Mouse (Mus musculus) liver, adult 2 months (tissue): ENCODE data around the gene Igdcc3. TPM values are rescaled to one million over a fixed set of nuclear protein-coding genes. Genes with fewer than 3 reads are reported as not detected.
"Not testable (repeated sequence)": the region's sequence is repeated elsewhere in the genome, so short reads cannot be mapped to it uniquely, and the experiment has no call there.

ENCODE experiments used
- DNase-seq: peaks from one replicate; pipeline ENCODE4 v3.0.0-alpha.2; 2011; ENCODE audit warnings: low read depth, low spot score; ENCODE audit errors: extremely low read depth
- H3K27ac ChIP-seq: fragments of 200-500 bp; replicated peaks from 2 replicates; pipeline ENCODE4 v1.5.1; 2012; ENCODE audit warnings: low read depth, mild to moderate bottlenecking, control low read depth, inconsistent platforms, low read length; ENCODE audit not compliant: insufficient read depth
- H3K27me3 ChIP-seq: fragments of 200-500 bp; 2 replicates; pipeline ENCODE4 v1.6.1; 2012; ENCODE audit warnings: mild to moderate bottlenecking, moderate library complexity, low read length, inconsistent platforms; ENCODE audit not compliant: control insufficient read depth, insufficient read depth
- H3K36me3 ChIP-seq: fragments of 200-500 bp; 2 replicates; pipeline ENCODE4 v1.6.1; 2012; ENCODE audit warnings: low read length, inconsistent platforms; ENCODE audit not compliant: control insufficient read depth, insufficient read depth
- H3K4me1 ChIP-seq: fragments of 200-500 bp; 2 replicates; pipeline ENCODE4 v1.6.1; 2011; ENCODE audit warnings: low read length; ENCODE audit not compliant: control insufficient read depth, insufficient read depth
- H3K4me3 ChIP-seq: fragments of 200-500 bp; 2 replicates; pipeline ENCODE4 v1.5.1; 2011; ENCODE audit warnings: low read depth, mild to moderate bottlenecking, control low read depth, low read length, moderate library complexity; ENCODE audit not compliant: insufficient read depth
- H3K79me2 ChIP-seq: fragments of 200-500 bp; 2 replicates; pipeline ENCODE4 v1.6.1; 2012; ENCODE audit warnings: inconsistent platforms, mild to moderate bottlenecking, low read length, moderate library complexity; ENCODE audit not compliant: control insufficient read depth, insufficient read depth
- H3K9ac ChIP-seq: fragments of 200-500 bp; 2 replicates; pipeline ENCODE4 v1.6.1; 2012; ENCODE audit warnings: low read depth, mild to moderate bottlenecking, control low read depth, inconsistent platforms, low read length
- CTCF ChIP-seq: fragments of 200-500 bp; IDR thresholded peaks from 2 replicates; pipeline ENCODE4 v1.5.1; 2011; ENCODE audit warnings: low read depth, low read length, control low read depth
- POLR2A ChIP-seq: fragments of 200-500 bp; IDR thresholded peaks from 2 replicates; pipeline ENCODE4 v1.6.1; 2011; ENCODE audit warnings: low read length, control low read depth; ENCODE audit not compliant: insufficient read depth; ENCODE audit errors: extremely low read depth
- WGBS: fragments of 180-500 bp; shearing (Covaris S2); methylation state at CpG from one replicate; pipeline ENCODE4 v1.1.7; 2018; 5-methylcytosine and 5-hydroxymethylcytosine counted together
- polyA plus RNA-seq: library from polyadenylated mRNA; depleted of rRNA; stranded (reverse); fragments of >200 nt; gene quantifications from 2 replicates; pipeline ENCODE4 v1.2.3, GENCODE M21; 2012
- total RNA-seq: library from RNA; depleted of rRNA; stranded (reverse); fragments of >200 nt; gene quantifications from 2 replicates; pipeline ENCODE4 v1.2.3, GENCODE M21; 2014

The Igdcc3 gene
- total and polyA plus RNA-seq, 2 experiments = not detected

GRCm38 (mm10) chr9:65214778-65215493 lies 73.9 kb downstream of the Igdcc3 start:
- H3K36me3 ChIP-seq = no peaks in the 10 kb centered on the region
- TF ChIP-seq CTCF (peak; percentile 36), POLR2A (peak; percentile 77)
- no peaks in the 10 kb centered on the region for H3K27me3 ChIP-seq
- peaks cover 24% of the 10 kb centered on the region for H3K4me1 ChIP-seq
- peak; percentile 83 for DNase-seq
- H3K9ac ChIP-seq = peak overlapping the region; percentile 98
- peaks cover under 1% of the 10 kb centered on the region; the same call in 1 of the 2 replicates for H3K79me2 ChIP-seq
- peak overlapping the region; percentile 73 for H3K4me3 ChIP-seq
- peak overlapping the region; percentile 99 for H3K27ac ChIP-seq
- under 1% methylated on average over 57 of the region's 59 CpGs for WGBS

GRCm38 (mm10) chr9:65215494-65216126 lies 74.6 kb downstream of the Igdcc3 start:
- Histone ChIP-seq H3K36me3 (no peaks in the 10 kb centered on the region), H3K4me3 (peak overlapping the region; percentile 73), H3K9ac (peak overlapping the region; percentile 98), H3K79me2 (peaks cover 3% of the 10 kb centered on the region; the same call in 1 of the 2 replicates), H3K4me1 (peaks cover 26% of the 10 kb centered on the region), H3K27ac (peak overlapping the region; percentile 99), H3K27me3 (no peaks in the 10 kb centered on the region)
- DNase-seq = peak; percentile 97
- 3% methylated on average over 31 of the region's 31 CpGs for WGBS
- TF ChIP-seq CTCF (no peak), POLR2A (peak; percentile 42; the same call in 1 of the 2 replicates)

DNA sequence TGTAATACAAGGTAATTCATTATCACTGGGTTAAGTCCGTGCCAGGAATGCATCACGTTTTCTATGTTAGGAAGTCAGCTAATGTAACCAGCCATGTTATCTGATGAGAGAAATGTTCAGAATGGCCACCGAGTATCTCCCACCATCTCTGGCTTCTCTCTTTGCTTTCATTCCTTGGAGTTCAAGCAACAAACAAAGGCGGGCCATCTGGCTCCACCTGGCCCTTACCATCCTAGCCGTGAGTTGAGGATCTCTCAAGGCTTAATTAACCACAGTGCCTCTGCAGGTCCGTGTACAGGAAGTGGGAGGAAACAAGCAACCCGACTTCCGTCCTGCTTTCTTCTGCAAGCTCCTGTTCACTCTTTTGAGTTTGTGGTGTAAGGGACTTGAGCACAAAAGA lies 76.0 kb downstream of the Igdcc3 start:
- no peaks in the 10 kb centered on the region for H3K27me3 ChIP-seq
- DNase-seq = no peak
- H3K4me1 ChIP-seq = peaks cover 23% of the 10 kb centered on the region
- H3K36me3 ChIP-seq = no peaks in the 10 kb centered on the region
- H3K4me3 ChIP-seq = no peak overlapping the region
- peaks cover 3% of the 10 kb centered on the region; the same call in 1 of the 2 replicates for H3K79me2 ChIP-seq
- peak overlapping the region; percentile 82 for H3K27ac ChIP-seq
- TF ChIP-seq POLR2A (no peak), CTCF (no peak)
- 55% methylated on average over 8 of the region's 8 CpGs for WGBS
- peak overlapping the region; percentile 40; the same call in 1 of the 2 replicates for H3K9ac ChIP-seq

- H3K27me3 ChIP-seq = no peaks in the 10 kb centered on the region
- 27% methylated on average over 6 of the region's 6 CpGs for WGBS
- H3K4me1 ChIP-seq = peaks cover 23% of the 10 kb centered on the region
- TF ChIP-seq CTCF (no peak), POLR2A (no peak)
- H3K36me3 ChIP-seq = no peaks in the 10 kb centered on the region
- H3K27ac ChIP-seq = peak overlapping the region; percentile 82
- H3K4me3 ChIP-seq = no peak overlapping the region
- DNase-seq = peak; percentile 92
- H3K79me2 ChIP-seq = peaks cover 7% of the 10 kb centered on the region; the same call in 1 of the 2 replicates
- H3K9ac ChIP-seq = peak overlapping the region; percentile 22
Measured at GRCm38 (mm10) chr9:65217661-65218060, 76.7 kb downstream of the Igdcc3 start.

DNA sequence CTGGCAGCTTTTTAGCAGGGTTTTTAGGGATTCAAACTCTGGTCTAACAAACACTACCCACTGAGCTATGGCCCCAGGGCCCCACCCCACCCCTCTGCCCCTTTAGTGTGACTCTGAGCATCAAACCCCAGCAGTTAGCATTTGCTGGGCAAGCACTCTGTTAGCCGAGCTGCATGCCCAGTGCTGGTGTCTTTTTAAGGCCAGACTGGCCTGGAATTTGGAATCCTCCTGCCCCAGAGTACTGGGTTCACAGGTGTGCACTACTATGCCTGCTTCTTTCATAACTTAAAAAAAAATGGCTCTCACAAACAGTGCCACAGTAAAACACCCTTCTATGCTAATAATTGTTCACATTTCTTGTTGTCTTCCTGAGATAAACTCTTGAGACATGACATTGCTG lies 77.9 kb downstream of the Igdcc3 start:
- Histone ChIP-seq H3K4me1 (peaks cover 24% of the 10 kb centered on the region), H3K9ac (no peak overlapping the region; the same call in 1 of the 2 replicates), H3K79me2 (peaks cover 11% of the 10 kb centered on the region; the same call in 1 of the 2 replicates), H3K4me3 (no peak overlapping the region), H3K27me3 (no peaks in the 10 kb centered on the region), H3K36me3 (no peaks in the 10 kb centered on the region), H3K27ac (peak overlapping the region; percentile 72)
- WGBS = 23% methylated on average over 1 of the region's 1 CpGs
- peak; percentile 78 for DNase-seq
- TF ChIP-seq POLR2A (no peak), CTCF (no peak)

DNA sequence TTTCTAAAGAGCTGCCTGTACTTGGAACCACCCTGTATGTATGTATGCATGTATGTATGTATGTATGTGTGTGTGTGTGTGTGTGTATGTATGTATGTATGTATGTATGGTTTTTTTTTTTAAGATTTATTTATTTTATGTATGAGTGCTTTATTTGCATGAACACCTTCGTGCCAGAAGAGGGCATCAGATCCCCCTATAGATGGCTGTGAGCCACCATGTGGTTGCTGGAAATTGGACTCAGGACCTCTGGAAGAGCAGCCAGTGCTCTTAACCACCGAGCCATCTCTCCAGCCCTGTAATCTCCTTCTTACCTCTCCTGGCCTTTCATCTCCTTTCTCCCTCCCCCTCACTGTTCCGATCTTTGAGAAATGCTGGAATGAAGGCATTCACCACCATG lies 79.4 kb downstream of the Igdcc3 start:
- Histone ChIP-seq H3K79me2 (peaks cover 16% of the 10 kb centered on the region; the same call in 1 of the 2 replicates), H3K4me1 (peaks cover 26% of the 10 kb centered on the region)
- WGBS = 40% methylated on average over 3 of the region's 3 CpGs
- H3K27ac ChIP-seq, H3K4me3 ChIP-seq, H3K9ac ChIP-seq, H3K27me3 ChIP-seq, H3K36me3 ChIP-seq, DNase-seq: not testable (repeated sequence)
